ENCODE assay signal across 8 mouse cellular contexts in genomic region chr7:100924674-100925445, GRCm38 (mm10). TPM values are rescaled to one million over a fixed set of nuclear protein-coding genes. Genes with fewer than 3 reads are reported as not detected.
DNase-seq lines count a peak whose midpoint lies in the region; ATAC-seq lines count a peak whose summit lies in the region.

No protein-coding gene starts in this region.

- H3K4me2 ChIP-seq in midbrain, embryonic 11.5 days, result peak overlapping the region; percentile 56
- no peak overlapping the region for H3K4me2 ChIP-seq in midbrain, embryonic 16.5 days (ENCODE audit: low read length)
- peak overlapping the region; percentile 94 for H3K4me2 ChIP-seq in intestine, embryonic 14.5 days (ENCODE audit: low read length)
- H3K4me2 ChIP-seq in stomach, embryonic 15.5 days, result peak overlapping the region; percentile 86

- WGBS in midbrain, embryonic 11.5 days, result 19% methylated on average over 10 of the region's 10 CpGs
- 30% methylated on average over 10 of the region's 10 CpGs for WGBS in midbrain, embryonic 16.5 days
- WGBS in intestine, embryonic 14.5 days, result 22% methylated on average over 10 of the region's 10 CpGs
- WGBS in stomach, embryonic 15.5 days, result 26% methylated on average over 10 of the region's 10 CpGs

- peak overlapping the region; percentile 4; the same call in 1 of the 2 replicates for H3K9ac ChIP-seq in midbrain, embryonic 11.5 days (ENCODE audit: low read length)
- H3K9ac ChIP-seq in midbrain, embryonic 16.5 days (ENCODE audit: low read depth, low read length), result no peak overlapping the region
- peak overlapping the region; percentile 29 for H3K9ac ChIP-seq in intestine, embryonic 14.5 days (ENCODE audit: low read length)
- peak overlapping the region; percentile 29; the same call in 1 of the 2 replicates for H3K9ac ChIP-seq in stomach, embryonic 15.5 days

- no peak overlapping the region for H3K27ac ChIP-seq in midbrain, embryonic 11.5 days (ENCODE audit: low read depth, low read length)
- H3K27ac ChIP-seq in midbrain, embryonic 16.5 days (ENCODE audit: low read length), result no peak overlapping the region
- H3K27ac ChIP-seq in intestine, embryonic 14.5 days (ENCODE audit: low read depth), result peak overlapping the region; percentile 54; the same call in 1 of the 2 replicates
- H3K27ac ChIP-seq in stomach, embryonic 15.5 days, result peak overlapping the region; percentile 55; the same call in 1 of the 2 replicates

- H3K4me1 ChIP-seq in midbrain, embryonic 11.5 days (ENCODE audit: control insufficient read depth, insufficient read depth, low read length), result peaks cover 60% of the 10 kb centered on the region
- peaks cover 3% of the 10 kb centered on the region; the same call in 1 of the 2 replicates for H3K4me1 ChIP-seq in midbrain, embryonic 16.5 days (ENCODE audit: control insufficient read depth, insufficient read depth, low read length)
- peaks cover 77% of the 10 kb centered on the region for H3K4me1 ChIP-seq in intestine, embryonic 14.5 days (replicated peaks; ENCODE audit: control insufficient read depth, insufficient read depth, low read length)
- H3K4me1 ChIP-seq in stomach, embryonic 15.5 days, result peaks cover 89% of the 10 kb centered on the region

- 0 out of 2 replicates have a peak, but pooled peaks cover 2% of the 10 kb centered on the region for H3K36me3 ChIP-seq in midbrain, embryonic 11.5 days (ENCODE audit: control insufficient read depth, insufficient read depth, low read length)
- no peaks in the 10 kb centered on the region for H3K36me3 ChIP-seq in midbrain, embryonic 16.5 days (ENCODE audit: control insufficient read depth, insufficient read depth, low read length)
- peaks cover 55% of the 10 kb centered on the region for H3K36me3 ChIP-seq in intestine, embryonic 14.5 days (ENCODE audit: control insufficient read depth, insufficient read depth, low read length)
- H3K36me3 ChIP-seq in stomach, embryonic 15.5 days, result peaks cover 11% of the 10 kb centered on the region; the same call in 1 of the 2 replicates

- H3K9me3 ChIP-seq in midbrain, embryonic 11.5 days (ENCODE audit: control insufficient read depth, low read length), result no peaks in the 10 kb centered on the region
- no peaks in the 10 kb centered on the region for H3K9me3 ChIP-seq in midbrain, embryonic 16.5 days (replicated peaks; ENCODE audit: control insufficient read depth, low read length, poor library complexity, severe bottlenecking)
- no peaks in the 10 kb centered on the region for H3K9me3 ChIP-seq in intestine, embryonic 14.5 days (ENCODE audit: control insufficient read depth, low read length)
- no peaks in the 10 kb centered on the region for H3K9me3 ChIP-seq in stomach, embryonic 15.5 days

- no peak overlapping the region for H3K4me3 ChIP-seq in midbrain, embryonic 11.5 days (ENCODE audit: low read depth, low read length)
- no peak overlapping the region for H3K4me3 ChIP-seq in midbrain, embryonic 16.5 days (ENCODE audit: low read depth, low read length)
- H3K4me3 ChIP-seq in intestine, embryonic 14.5 days (ENCODE audit: low read depth, low read length), result peak overlapping the region; percentile 81
- H3K4me3 ChIP-seq in stomach, embryonic 15.5 days (replicated peaks), result peak overlapping the region; percentile 75

- DNase-seq in adrenal gland, adult (ENCODE audit: inconsistent age in 2 of 2, low spot score in 1 of 2), result peak; percentile 74 to 85
- no peak for DNase-seq in adrenal gland, postnatal 4 days (ENCODE audit: low spot score in 2 of 2)
- no peak for DNase-seq in midbrain, embryonic 11.5 days (ENCODE audit: low spot score, missing footprints)
- no peak for DNase-seq in intestine, embryonic 14.5 days (ENCODE audit: low spot score)
- DNase-seq in layer of hippocampus, adult 9-10 months (ENCODE audit: low spot score), result no peak
- no peak for DNase-seq in right cerebral cortex, postnatal 14 days

- no peaks in the 10 kb centered on the region for H3K27me3 ChIP-seq in midbrain, embryonic 11.5 days (ENCODE audit: control insufficient read depth, insufficient read depth, low read length)
- peaks cover 5% of the 10 kb centered on the region for H3K27me3 ChIP-seq in midbrain, embryonic 16.5 days (ENCODE audit: control insufficient read depth, insufficient read depth, low read depth, low read length)
- H3K27me3 ChIP-seq in intestine, embryonic 14.5 days (replicated peaks; ENCODE audit: control insufficient read depth, insufficient read depth, low read length), result no peaks in the 10 kb centered on the region
- H3K27me3 ChIP-seq in stomach, embryonic 15.5 days (replicated peaks), result no peaks in the 10 kb centered on the region

- ATAC-seq in midbrain, embryonic 11.5 days (ENCODE audit: low FRiP score), result no peak
- no peak for ATAC-seq in midbrain, embryonic 16.5 days
- no peak for ATAC-seq in intestine, embryonic 14.5 days (replicated peaks; ENCODE audit: low FRiP score, low TSS enrichment, low read depth)
- ATAC-seq in stomach, embryonic 15.5 days (ENCODE audit: insufficient read depth, low FRiP score, low read depth), result no peak

RNA-seq across cellular contexts. Expression of gene Arhgef17, which starts 7.0 kb away (rescaled TPM):
- total RNA-seq in adrenal gland, postnatal 4 days (2021), result 10 to 100 TPM; 73.3 to 79.3 TPM
- 6.8 and 6.9 TPM in 2 replicates for polyA plus RNA-seq in midbrain, embryonic 11.5 days (2014; fragmentation: Nextera tagmentation; extraction: Ambion mirVana)
- polyA plus RNA-seq in midbrain, embryonic 16.5 days (2015; fragmentation: Nextera tagmentation; extraction: Ambion mirVana), result 13.8 and 17.6 TPM in 2 replicates
- polyA plus RNA-seq in intestine, embryonic 14.5 days (2014; fragmentation: Nextera tagmentation; extraction: Ambion mirVana), result 12.9 and 14.2 TPM in 2 replicates
- polyA plus RNA-seq in stomach, embryonic 15.5 days (2015; fragmentation: Nextera tagmentation; extraction: Ambion mirVana), result 6.2 and 7.9 TPM in 2 replicates

RNA-seq across cellular contexts. Expression of gene P2ry6, which starts 49.6 kb away (rescaled TPM):
- total RNA-seq in adrenal gland, postnatal 4 days (2021), result 1 to 10 TPM; 6.5 to 7.1 TPM
- polyA plus RNA-seq in midbrain, embryonic 11.5 days (2014; fragmentation: Nextera tagmentation; extraction: Ambion mirVana), result 1.6 and 2.4 TPM in 2 replicates
- polyA plus RNA-seq in midbrain, embryonic 16.5 days (2015; fragmentation: Nextera tagmentation; extraction: Ambion mirVana), result 2.8 and 3.0 TPM in 2 replicates
- polyA plus RNA-seq in intestine, embryonic 14.5 days (2014; fragmentation: Nextera tagmentation; extraction: Ambion mirVana), result 11.1 and 11.9 TPM in 2 replicates
- 8.0 and 8.2 TPM in 2 replicates for polyA plus RNA-seq in stomach, embryonic 15.5 days (2015; fragmentation: Nextera tagmentation; extraction: Ambion mirVana)

Comparison
In these comparisons a context has a peak if more than half of its experiments do, and no peak if none do; other contexts are left out.
1. DNase-seq: peak in adrenal gland, adult (2 of 2); none in adrenal gland, postnatal 4 days (0 of 2), midbrain, embryonic 11.5 days (single experiment), intestine, embryonic 14.5 days (single experiment), layer of hippocampus, adult 9-10 months (single experiment) and right cerebral cortex, postnatal 14 days (single experiment).
2. H3K27ac ChIP-seq: peak in intestine, embryonic 14.5 days (single experiment) and stomach, embryonic 15.5 days (single experiment); none in midbrain, embryonic 11.5 days (single experiment) and midbrain, embryonic 16.5 days (single experiment).
3. H3K4me3 ChIP-seq: peak in intestine, embryonic 14.5 days (single experiment) and stomach, embryonic 15.5 days (single experiment); none in midbrain, embryonic 11.5 days (single experiment) and midbrain, embryonic 16.5 days (single experiment).